Mouse (Mus musculus) liver, postnatal 0 days (tissue): Measurements from ENCODE around the gene Fbxl3.

Experiments used
- CTCF ChIP-seq: sonication (generic); IDR thresholded peaks from 2 replicates; pipeline ENCODE4 v1.5.1; 2016; ENCODE audit warnings: antibody characterized with exemption, low read depth
- EP300 ChIP-seq: IDR thresholded peaks from 2 replicates; pipeline ENCODE4 v1.6.1; 2016; ENCODE audit warnings: antibody characterized with exemption, low read depth, mild to moderate bottlenecking

DNA sequence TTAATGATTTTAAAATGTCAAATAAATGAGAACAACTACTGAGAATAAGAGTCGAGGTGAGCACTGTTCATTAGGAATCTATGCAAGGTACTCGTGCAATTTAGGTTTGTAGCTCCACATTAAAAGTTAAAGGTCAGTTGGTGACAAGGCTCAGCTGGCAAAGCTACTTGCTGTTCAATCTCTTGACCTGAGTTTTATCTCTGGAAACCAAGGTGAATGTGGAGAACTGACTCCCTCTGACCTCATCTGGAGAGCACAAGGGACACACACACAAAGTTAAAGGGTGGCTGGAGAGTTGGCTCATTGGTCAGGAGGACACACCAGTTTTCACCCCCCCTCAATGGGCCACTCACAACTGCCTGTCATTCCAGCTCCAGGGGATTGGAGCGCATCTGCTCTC, 1.8 kb upstream of the Fbxl3 start:
- TF ChIP-seq CTCF (no peak), EP300 (no peak)
